In the genomic region with DNA sequence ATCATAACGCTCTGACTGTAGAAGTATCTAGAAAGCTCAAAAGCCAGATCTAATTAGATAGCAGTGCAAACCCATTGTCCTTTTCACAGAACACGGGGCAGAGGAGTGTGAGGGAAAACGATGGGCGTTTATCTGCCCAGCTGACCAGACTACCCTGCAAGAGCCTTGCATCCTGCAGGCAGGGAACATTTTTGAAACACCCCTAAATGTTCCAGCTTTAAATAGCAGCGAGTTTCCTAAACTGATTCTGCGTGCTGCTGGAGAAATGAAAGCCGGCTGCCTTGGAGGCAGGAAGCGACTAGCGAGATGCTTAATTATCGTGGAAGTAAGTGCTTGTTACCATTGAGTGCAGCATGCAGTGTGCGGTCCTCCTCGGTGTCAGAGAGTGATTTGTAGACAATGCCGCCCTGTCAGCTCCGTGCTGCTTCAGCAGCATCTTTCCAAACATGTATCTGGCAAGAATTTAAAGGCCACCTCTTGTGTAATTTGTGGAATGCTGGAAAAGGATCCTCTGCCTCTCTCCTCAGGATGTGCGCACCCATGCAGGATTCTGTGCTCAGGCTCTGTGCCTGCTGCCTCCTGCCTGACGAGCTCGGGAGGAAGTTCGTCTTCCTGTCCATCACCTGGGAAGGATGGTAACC, we compare ENCODE assay signal across 8 mouse cellular contexts.
DNase-seq lines count a peak whose midpoint lies in the region; ATAC-seq and TF ChIP-seq lines count a peak whose summit lies in the region.

No protein-coding gene starts in this region.

- DNase-seq in Muller cell, postnatal 12 days (ENCODE audit: inconsistent ontology term) = peak; percentile 79
- peak; percentile 37 to 58 for DNase-seq in cerebellum, postnatal 36 days
- DNase-seq in heart, adult 2 months = peak; percentile 30 to 32
- no peak for DNase-seq in liver, embryonic 13.5 days
- peak; percentile 68 for DNase-seq in right cerebral cortex, adult 18-20 months
- DNase-seq in gastrocnemius, postnatal 10 days = no peak
- DNase-seq in adipocyte (ENCODE audit: low spot score) = no peak

- H3K27me3 ChIP-seq in heart, adult 2 months (ENCODE audit: control insufficient read depth, insufficient read depth, low read length) = no peaks in the 10 kb centered on the region
- no peaks in the 10 kb centered on the region for H3K27me3 ChIP-seq in kidney, embryonic 16.5 days (ENCODE audit: insufficient read depth, low read length)
- H3K27me3 ChIP-seq in liver, embryonic 13.5 days = no peaks in the 10 kb centered on the region

- no peaks in the 10 kb centered on the region for H3K4me1 ChIP-seq in heart, adult 2 months (ENCODE audit: control insufficient read depth, insufficient read depth, low read length)
- peaks cover 21% of the 10 kb centered on the region for H3K4me1 ChIP-seq in kidney, embryonic 16.5 days (ENCODE audit: insufficient read depth, low read length)
- peaks cover 3% of the 10 kb centered on the region; the same call in 1 of the 2 replicates for H3K4me1 ChIP-seq in liver, embryonic 13.5 days (replicated peaks)

- no peak for TF ChIP-seq CTCF in heart, adult 2 months (IDR thresholded peaks at IDR 0.05)

- 0 out of 2 replicates have a peak overlapping the region, but pooled peaks have one; percentile 21 for H3K9ac ChIP-seq in heart, adult 2 months (ENCODE audit: low read depth, low read length)
- H3K9ac ChIP-seq in kidney, embryonic 16.5 days (replicated peaks; ENCODE audit: low read length) = no peak overlapping the region
- H3K9ac ChIP-seq in liver, embryonic 13.5 days = no peak overlapping the region

- H3K36me3 ChIP-seq in heart, adult 2 months (ENCODE audit: control insufficient read depth, insufficient read depth, low read length) = no peaks in the 10 kb centered on the region
- peaks cover 16% of the 10 kb centered on the region for H3K36me3 ChIP-seq in kidney, embryonic 16.5 days (ENCODE audit: insufficient read depth, low read length)
- H3K36me3 ChIP-seq in liver, embryonic 13.5 days = peaks cover 7% of the 10 kb centered on the region; the same call in 1 of the 2 replicates

- ATAC-seq in kidney, embryonic 16.5 days (ENCODE audit: low FRiP score, low TSS enrichment) = peak; percentile 46; the same call in 1 of the 2 replicates
- no peak for ATAC-seq in liver, embryonic 13.5 days (ENCODE audit: low read depth)

- no peaks in the 10 kb centered on the region for H3K9me3 ChIP-seq in kidney, embryonic 16.5 days (ENCODE audit: low read length)
- H3K9me3 ChIP-seq in liver, embryonic 13.5 days (replicated peaks) = no peaks in the 10 kb centered on the region

- peak overlapping the region; percentile 36 for H3K4me2 ChIP-seq in kidney, embryonic 16.5 days (replicated peaks; ENCODE audit: low read depth, low read length)
- H3K4me2 ChIP-seq in liver, embryonic 13.5 days = peak overlapping the region; percentile 24; the same call in 1 of the 2 replicates

- peak overlapping the region; percentile 45 for H3K4me3 ChIP-seq in heart, adult 2 months
- H3K4me3 ChIP-seq in kidney, embryonic 16.5 days (ENCODE audit: low read length) = peak overlapping the region; percentile 2; the same call in 1 of the 2 replicates
- H3K4me3 ChIP-seq in liver, embryonic 13.5 days (replicated peaks) = no peak overlapping the region

- peak overlapping the region; percentile 53 for H3K27ac ChIP-seq in heart, adult 2 months
- H3K27ac ChIP-seq in kidney, embryonic 16.5 days (ENCODE audit: low read length) = peak overlapping the region; percentile 27; the same call in 1 of the 2 replicates
- no peak overlapping the region for H3K27ac ChIP-seq in liver, embryonic 13.5 days

- no peak for TF ChIP-seq POLR2A in heart, adult 2 months (IDR thresholded peaks at IDR 0.05; ENCODE audit: insufficient read depth, low read depth, low read length)

- intact Hi-C loops in heart, adult 2 months (cut with DNase I) = no loop called here

- H3K79me2 ChIP-seq in heart, adult 2 months (replicated peaks; ENCODE audit: control insufficient read depth, insufficient read depth, low read length) = no peaks in the 10 kb centered on the region

- no peak for TF ChIP-seq EP300 in heart, adult 2 months (IDR thresholded peaks at IDR 0.05; ENCODE audit: insufficient read depth, low read depth, low read length)

- 8% methylated on average over 18 of the region's 18 CpGs for WGBS in heart, adult 2 months
- 17% methylated on average over 18 of the region's 18 CpGs for WGBS in kidney, embryonic 16.5 days
- 50% methylated on average over 18 of the region's 18 CpGs for WGBS in liver, embryonic 13.5 days (ENCODE audit: insufficient replicate concordance)

Comparison
In these comparisons a context has a peak if more than half of its experiments do, and no peak if none do; other contexts are left out.
1. DNase-seq: peak in Muller cell, postnatal 12 days (single experiment), cerebellum, postnatal 36 days (2 of 2), heart, adult 2 months (2 of 2) and right cerebral cortex, adult 18-20 months (single experiment); none in liver, embryonic 13.5 days (single experiment), gastrocnemius, postnatal 10 days (single experiment) and adipocyte (single experiment).